Mouse (Mus musculus): ENCODE data around the gene H6pd. TPM values are rescaled to one million over a fixed set of nuclear protein-coding genes. Genes with fewer than 3 reads are reported as not detected.

H6pd gene
- polyA plus RNA-seq, 1 experiment from 2014 or later, result 22.2 TPM

GRCm38 (mm10) chr4:149947396-149947795 lies 61.4 kb downstream of the H6pd start:
- WGBS, result 80% methylated on average over 5 of the region's 5 CpGs
- Histone ChIP-seq H3K9ac (no peak overlapping the region), H3K4me2 (replicated peaks) (no peak overlapping the region), H3K36me3 (no peaks in the 10 kb centered on the region), H3K27me3 (replicated peaks) (no peaks in the 10 kb centered on the region), H3K27ac (no peak overlapping the region), H3K4me3 (replicated peaks) (no peak overlapping the region), H3K4me1 (replicated peaks) (peaks cover 57% of the 10 kb centered on the region), H3K9me3 (no peaks in the 10 kb centered on the region)
- ATAC-seq, result no peak

- Histone ChIP-seq H3K27me3 (replicated peaks) (no peaks in the 10 kb centered on the region), H3K4me1 (replicated peaks) (peaks cover 69% of the 10 kb centered on the region), H3K9ac (no peak overlapping the region), H3K36me3 (no peaks in the 10 kb centered on the region), H3K4me2 (replicated peaks) (peak overlapping the region; percentile 15; the same call in 1 of the 2 replicates), H3K9me3 (no peaks in the 10 kb centered on the region), H3K27ac (peak overlapping the region; percentile 24; the same call in 1 of the 2 replicates), H3K4me3 (replicated peaks) (no peak overlapping the region)
- WGBS, result 27% methylated on average over 9 of the region's 9 CpGs
- ATAC-seq, result peak; percentile 27; the same call in 1 of the 2 replicates
These were observed 63.6 kb downstream of the H6pd start for GRCm38 (mm10) chr4:149945194-149945593.

GRCm38 (mm10) chr4:149944214-149944613 lies 64.6 kb downstream of the H6pd start:
- no peak overlapping the region for H3K4me3 ChIP-seq (replicated peaks)
- peak overlapping the region; percentile 24 for H3K27ac ChIP-seq
- peak overlapping the region; percentile 15; the same call in 1 of the 2 replicates for H3K4me2 ChIP-seq (replicated peaks)
- no peaks in the 10 kb centered on the region for H3K36me3 ChIP-seq
- WGBS, result 35% methylated on average over 12 of the region's 12 CpGs
- peaks cover 71% of the 10 kb centered on the region for H3K4me1 ChIP-seq (replicated peaks)
- ATAC-seq, result no peak
- no peaks in the 10 kb centered on the region for H3K9me3 ChIP-seq
- H3K27me3 ChIP-seq (replicated peaks), result no peaks in the 10 kb centered on the region
- no peak overlapping the region for H3K9ac ChIP-seq

- Histone ChIP-seq H3K9ac (no peak overlapping the region), H3K36me3 (no peaks in the 10 kb centered on the region), H3K4me3 (replicated peaks) (no peak overlapping the region), H3K4me1 (replicated peaks) (peaks cover 62% of the 10 kb centered on the region), H3K27me3 (replicated peaks) (no peaks in the 10 kb centered on the region), H3K27ac (peak overlapping the region; percentile 44), H3K4me2 (replicated peaks) (peak overlapping the region; percentile 28), H3K9me3 (no peaks in the 10 kb centered on the region)
- peak; percentile 55; the same call in 1 of the 2 replicates for ATAC-seq
- WGBS, result 30% methylated on average over 10 of the region's 10 CpGs
These were observed 65.7 kb downstream of the H6pd start for GRCm38 (mm10) chr4:149942831-149943741.

GRCm38 (mm10) chr4:149941067-149941755 lies 67.6 kb downstream of the H6pd start:
- Histone ChIP-seq H3K4me3 (replicated peaks) (no peak overlapping the region), H3K9ac (no peak overlapping the region), H3K27me3 (replicated peaks) (no peaks in the 10 kb centered on the region), H3K9me3 (no peaks in the 10 kb centered on the region), H3K27ac (peak overlapping the region; percentile 24; the same call in 1 of the 2 replicates), H3K4me1 (replicated peaks) (peaks cover 50% of the 10 kb centered on the region), H3K4me2 (replicated peaks) (no peak overlapping the region), H3K36me3 (no peaks in the 10 kb centered on the region)
- no peak for ATAC-seq
- WGBS, result 64% methylated on average over 18 of the region's 18 CpGs

- H3K27ac ChIP-seq, result no peak overlapping the region
- H3K4me3 ChIP-seq (replicated peaks), result no peak overlapping the region
- no peak overlapping the region for H3K9ac ChIP-seq
- no peak overlapping the region for H3K4me2 ChIP-seq (replicated peaks)
- no peaks in the 10 kb centered on the region for H3K27me3 ChIP-seq (replicated peaks)
- H3K4me1 ChIP-seq (replicated peaks), result peaks cover 29% of the 10 kb centered on the region
- WGBS, result 35% methylated on average over 8 of the region's 8 CpGs
- no peak for ATAC-seq
- no peaks in the 10 kb centered on the region for H3K36me3 ChIP-seq
- no peaks in the 10 kb centered on the region for H3K9me3 ChIP-seq
These were observed 70.1 kb downstream of the H6pd start for GRCm38 (mm10) chr4:149938701-149939100.

- Histone ChIP-seq H3K9me3 (no peaks in the 10 kb centered on the region), H3K4me2 (replicated peaks) (no peak overlapping the region), H3K4me3 (replicated peaks) (no peak overlapping the region), H3K27me3 (replicated peaks) (no peaks in the 10 kb centered on the region), H3K27ac (no peak overlapping the region), H3K4me1 (replicated peaks) (peaks cover 15% of the 10 kb centered on the region), H3K36me3 (no peaks in the 10 kb centered on the region), H3K9ac (no peak overlapping the region)
- WGBS, result 56% methylated on average over 5 of the region's 5 CpGs
- ATAC-seq, result no peak
These were observed 71.9 kb downstream of the H6pd start for GRCm38 (mm10) chr4:149936921-149937320.

GRCm38 (mm10) chr4:149935470-149935869 lies 73.4 kb downstream of the H6pd start:
- H3K9me3 ChIP-seq, result no peaks in the 10 kb centered on the region
- H3K4me2 ChIP-seq (replicated peaks), result no peak overlapping the region

GRCm38 (mm10) chr4:149933519-149934245 lies 75.1 kb downstream of the H6pd start:
- H3K9ac ChIP-seq, result no peak overlapping the region
- no peaks in the 10 kb centered on the region for H3K27me3 ChIP-seq (replicated peaks)
- no peak overlapping the region for H3K27ac ChIP-seq
- H3K4me1 ChIP-seq (replicated peaks), result 0 out of 2 replicates have a peak, but pooled peaks cover 2% of the 10 kb centered on the region
- no peaks in the 10 kb centered on the region for H3K9me3 ChIP-seq
- no peaks in the 10 kb centered on the region for H3K36me3 ChIP-seq
- H3K4me3 ChIP-seq (replicated peaks), result no peak overlapping the region
- ATAC-seq, result peak; percentile 81
- no peak overlapping the region; the same call in 1 of the 2 replicates for H3K4me2 ChIP-seq (replicated peaks)
- 68% methylated on average over 16 of the region's 16 CpGs for WGBS

More at GRCm38 (mm10) chr4:149935470-149935869, 73.4 kb downstream of the H6pd start:
- no peak overlapping the region for H3K9ac ChIP-seq
- H3K4me3 ChIP-seq (replicated peaks), result no peak overlapping the region
- H3K36me3 ChIP-seq, result no peaks in the 10 kb centered on the region
- 85% methylated on average over 6 of the region's 6 CpGs for WGBS
- H3K4me1 ChIP-seq (replicated peaks), result peaks cover 8% of the 10 kb centered on the region; the same call in 1 of the 2 replicates
- H3K27ac ChIP-seq, result no peak overlapping the region
- no peak for ATAC-seq
- H3K27me3 ChIP-seq (replicated peaks), result no peaks in the 10 kb centered on the region

- ATAC-seq, result no peak
- Histone ChIP-seq H3K27ac (no peak overlapping the region), H3K27me3 (replicated peaks) (no peaks in the 10 kb centered on the region), H3K9ac (no peak overlapping the region), H3K4me1 (replicated peaks) (0 out of 2 replicates have a peak, but pooled peaks cover 2% of the 10 kb centered on the region), H3K9me3 (no peaks in the 10 kb centered on the region), H3K4me3 (replicated peaks) (no peak overlapping the region), H3K4me2 (replicated peaks) (no peak overlapping the region), H3K36me3 (no peaks in the 10 kb centered on the region)
- 72% methylated on average over 7 of the region's 7 CpGs for WGBS
These were observed 75.8 kb downstream of the H6pd start for GRCm38 (mm10) chr4:149933025-149933424.

GRCm38 (mm10) chr4:149932108-149932815 lies 76.6 kb downstream of the H6pd start:
- Histone ChIP-seq H3K27ac (no peak overlapping the region), H3K27me3 (replicated peaks) (no peaks in the 10 kb centered on the region), H3K4me3 (replicated peaks) (no peak overlapping the region), H3K4me1 (replicated peaks) (0 out of 2 replicates have a peak, but pooled peaks cover 2% of the 10 kb centered on the region), H3K4me2 (replicated peaks) (no peak overlapping the region), H3K36me3 (no peaks in the 10 kb centered on the region), H3K9ac (no peak overlapping the region), H3K9me3 (no peaks in the 10 kb centered on the region)
- no peak for ATAC-seq
- WGBS, result 85% methylated on average over 9 of the region's 9 CpGs
